Mouse (Mus musculus) hindbrain, embryonic 15.5 days (tissue): ENCODE results near the gene Odf3l2. TPM values are rescaled to one million over a fixed set of nuclear protein-coding genes. Genes with fewer than 3 reads are reported as not detected.

ENCODE experiments used
- ATAC-seq: fragments of 200-750 bp; cut with Nextera tagmentation; 2 replicates; pipeline ENCODE4 v1.8.0; 2017; ENCODE audit warnings: low read depth, moderate number of reproducible peaks, moderate TSS enrichment; ENCODE audit not compliant: low FRiP score
- H3K27ac ChIP-seq: fragments of 300-500 bp; sonication (generic); replicated peaks from 2 replicates; pipeline ENCODE4 v1.5.1; 2015; ENCODE audit warnings: mild to moderate bottlenecking, inconsistent platforms
- H3K27me3 ChIP-seq: fragments of 300-500 bp; sonication (generic); 2 replicates; pipeline ENCODE4 v1.6.1; 2015; ENCODE audit warnings: control low read depth, inconsistent platforms
- H3K36me3 ChIP-seq: fragments of 300-500 bp; sonication (generic); 2 replicates; pipeline ENCODE4 v1.6.1; 2015; ENCODE audit warnings: control low read depth, inconsistent platforms
- H3K4me1 ChIP-seq: fragments of 300-500 bp; sonication (generic); replicated peaks from 2 replicates; pipeline ENCODE4 v1.6.1; 2015; ENCODE audit warnings: control low read depth, inconsistent platforms
- H3K4me2 ChIP-seq: fragments of 300-500 bp; sonication (generic); 2 replicates; pipeline ENCODE4 v1.6.1; 2015; ENCODE audit warnings: moderate library complexity, mild to moderate bottlenecking, inconsistent platforms
- H3K4me3 ChIP-seq: fragments of 300-500 bp; sonication (generic); 2 replicates; pipeline ENCODE4 v1.5.1; 2015; ENCODE audit warnings: mild to moderate bottlenecking, inconsistent platforms
- H3K9ac ChIP-seq: fragments of 300-500 bp; sonication (generic); 2 replicates; pipeline ENCODE4 v1.6.1; 2015; ENCODE audit warnings: inconsistent platforms
- H3K9me3 ChIP-seq: fragments of 300-500 bp; sonication (generic); 2 replicates; pipeline ENCODE4 v1.6.1; 2016; ENCODE audit warnings: control low read depth, inconsistent platforms
- WGBS: fragments of 180-500 bp; shearing (Covaris S2); methylation state at CpG from one replicate; pipeline ENCODE4 v1.1.7; 2015; 5-methylcytosine and 5-hydroxymethylcytosine counted together
- polyA plus RNA-seq: library from polyadenylated mRNA; unstranded; fragments of >200 nt; fragmentation: Nextera tagmentation; extraction: Ambion mirVana; gene quantifications from 2 replicates; pipeline ENCODE4 v1.2.1, GENCODE M21; 2015

Odf3l2 gene
- polyA plus RNA-seq, 1 experiment from 2014 or later = 0.43 TPM

DNA sequence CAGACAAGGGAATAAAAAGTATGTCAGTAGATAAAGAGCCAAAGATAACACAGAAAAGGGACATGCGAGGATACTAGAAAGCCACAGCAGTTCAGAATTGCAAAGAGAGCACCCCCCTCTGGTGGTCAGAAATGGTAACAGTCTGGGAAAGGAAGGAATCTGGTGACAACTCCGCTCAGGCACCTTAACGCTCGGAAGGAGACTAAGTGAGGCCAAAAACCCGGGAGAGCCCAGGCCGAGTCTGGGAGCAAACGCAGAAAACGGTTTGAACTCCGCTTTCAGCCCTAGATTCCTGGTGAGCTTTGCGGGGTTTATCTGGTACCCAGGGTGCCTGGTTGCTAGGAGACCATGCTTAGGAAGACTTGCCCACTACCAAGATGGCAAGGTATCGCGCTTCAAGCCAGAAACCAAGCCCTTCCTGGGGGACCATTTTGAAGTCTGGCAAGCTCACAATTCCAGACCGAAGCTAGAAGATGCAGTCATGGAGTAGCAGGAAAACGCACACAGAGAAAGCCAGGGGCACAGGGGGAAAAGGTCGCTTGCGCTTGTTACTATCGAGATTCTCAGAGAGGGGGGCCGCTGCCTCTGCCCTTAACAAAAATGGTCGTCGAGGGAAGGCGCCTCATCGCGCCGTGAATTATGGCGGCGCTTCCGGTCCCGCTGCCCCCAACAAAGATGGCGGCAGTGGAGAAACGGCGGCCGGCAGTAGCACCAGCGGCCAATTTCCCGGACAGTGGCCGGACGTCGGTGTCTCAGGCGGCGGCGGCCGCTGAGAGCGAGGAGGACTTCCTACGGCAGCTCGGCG lies 23.4 kb upstream of the Odf3l2 start, which contains the start of gene Tpgs1:
Tpgs1 (plus strand) TSS at position 599 of the 805 bp plus-strand sequence.
- no peaks in the 10 kb centered on the region for H3K36me3 ChIP-seq
- H3K9ac ChIP-seq = peak within 1 kb of the TSS; percentile 86
- peak; percentile 86 for ATAC-seq
- peaks cover 27% of the 10 kb centered on the region for H3K4me1 ChIP-seq
- no peaks in the 10 kb centered on the region for H3K27me3 ChIP-seq
- under 1% methylated on average over 44 of the region's 45 CpGs for WGBS
- H3K4me2 ChIP-seq = peak within 1 kb of the TSS; percentile 87
- no peaks in the 10 kb centered on the region for H3K9me3 ChIP-seq
- H3K4me3 ChIP-seq = peak within 1 kb of the TSS; percentile 78
- peak within 1 kb of the TSS; percentile 97 for H3K27ac ChIP-seq

- Histone ChIP-seq H3K4me3 (peak overlapping the region; percentile 78), H3K36me3 (no peaks in the 10 kb centered on the region), H3K4me1 (peaks cover 27% of the 10 kb centered on the region), H3K9me3 (no peaks in the 10 kb centered on the region), H3K9ac (peak overlapping the region; percentile 86), H3K4me2 (peak overlapping the region; percentile 87), H3K27ac (peak overlapping the region; percentile 97), H3K27me3 (no peaks in the 10 kb centered on the region)
- WGBS = 83% methylated on average over 5 of the region's 5 CpGs
- no peak for ATAC-seq
These were observed 22.5 kb upstream of the Odf3l2 start for GRCm38 (mm10) chr10:79668076-79668475.

GRCm38 (mm10) chr10:79666493-79666892 lies 21.0 kb upstream of the Odf3l2 start:
- no peak for ATAC-seq
- H3K27ac ChIP-seq = no peak overlapping the region
- H3K4me1 ChIP-seq = peaks cover 24% of the 10 kb centered on the region
- H3K9ac ChIP-seq = no peak overlapping the region
- no peaks in the 10 kb centered on the region for H3K9me3 ChIP-seq
- WGBS = 70% methylated on average over 9 of the region's 9 CpGs
- no peak overlapping the region for H3K4me2 ChIP-seq
- no peaks in the 10 kb centered on the region for H3K36me3 ChIP-seq
- H3K27me3 ChIP-seq = no peaks in the 10 kb centered on the region
- no peak overlapping the region for H3K4me3 ChIP-seq

GRCm38 (mm10) chr10:79665051-79665450 lies 19.5 kb upstream of the Odf3l2 start:
- H3K27me3 ChIP-seq = no peaks in the 10 kb centered on the region
- no peaks in the 10 kb centered on the region for H3K36me3 ChIP-seq
- peaks cover 10% of the 10 kb centered on the region for H3K4me1 ChIP-seq
- no peak overlapping the region for H3K4me2 ChIP-seq
- H3K27ac ChIP-seq = no peak overlapping the region
- ATAC-seq = no peak
- no peak overlapping the region for H3K9ac ChIP-seq
- H3K4me3 ChIP-seq = no peak overlapping the region
- WGBS = 87% methylated on average over 8 of the region's 8 CpGs
- no peaks in the 10 kb centered on the region for H3K9me3 ChIP-seq

DNA sequence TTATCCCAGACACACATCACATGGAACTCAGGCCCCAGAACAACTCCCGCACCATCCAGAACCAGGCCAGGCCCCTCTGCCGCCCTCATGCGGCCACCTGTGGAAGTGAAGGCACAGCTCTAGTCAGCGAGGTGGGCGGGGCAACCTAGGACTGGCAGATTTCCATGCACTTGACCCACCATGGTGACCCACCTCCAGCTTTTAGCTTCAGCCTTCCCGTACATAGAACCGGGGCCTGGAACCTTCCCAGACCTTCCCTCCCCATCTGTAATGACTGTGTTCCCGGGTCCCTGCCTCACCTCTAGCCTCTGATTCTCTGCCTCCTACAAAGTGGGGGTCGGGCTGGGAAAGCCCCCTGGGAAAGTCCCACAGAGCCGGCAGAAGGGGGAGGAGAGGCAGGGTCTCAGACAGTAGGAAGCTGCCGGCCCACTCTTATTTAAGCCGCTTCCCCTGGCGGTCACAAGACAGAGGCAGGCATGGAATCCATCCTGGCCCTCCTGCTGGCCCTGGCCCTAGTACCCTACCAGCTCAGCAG lies 18.7 kb upstream of the Odf3l2 start, which contains the start of gene Madcam1:
Madcam1 (plus strand) TSS at position 429 of the 535 bp plus-strand sequence.
- Histone ChIP-seq H3K4me1 (peaks cover 9% of the 10 kb centered on the region), H3K9me3 (no peaks in the 10 kb centered on the region), H3K9ac (no peak within 1 kb of the TSS), H3K4me2 (no peak within 1 kb of the TSS), H3K4me3 (no peak within 1 kb of the TSS), H3K27ac (no peak within 1 kb of the TSS), H3K27me3 (no peaks in the 10 kb centered on the region), H3K36me3 (no peaks in the 10 kb centered on the region)
- 11% methylated on average over 13 of the region's 13 CpGs for WGBS
- no peak for ATAC-seq

- H3K27me3 ChIP-seq = no peaks in the 10 kb centered on the region
- no peaks in the 10 kb centered on the region for H3K36me3 ChIP-seq
- no peak overlapping the region for H3K27ac ChIP-seq
- WGBS = 48% methylated on average over 3 of the region's 3 CpGs
- H3K9ac ChIP-seq = no peak overlapping the region
- no peaks in the 10 kb centered on the region for H3K4me1 ChIP-seq
- H3K4me2 ChIP-seq = no peak overlapping the region
- H3K9me3 ChIP-seq = no peaks in the 10 kb centered on the region
- no peak for ATAC-seq
- H3K4me3 ChIP-seq = no peak overlapping the region
These were observed 16.3 kb upstream of the Odf3l2 start for GRCm38 (mm10) chr10:79661861-79662260.

GRCm38 (mm10) chr10:79660298-79660697 lies 14.8 kb upstream of the Odf3l2 start:
- H3K36me3 ChIP-seq = no peaks in the 10 kb centered on the region
- 78% methylated on average over 2 of the region's 2 CpGs for WGBS
- no peak for ATAC-seq

GRCm38 (mm10) chr10:79658829-79659228 lies 13.3 kb upstream of the Odf3l2 start:
- Histone ChIP-seq H3K27me3 (no peaks in the 10 kb centered on the region), H3K4me3 (no peak overlapping the region), H3K27ac (no peak overlapping the region), H3K4me1 (peaks cover 17% of the 10 kb centered on the region), H3K4me2 (no peak overlapping the region), H3K9me3 (no peaks in the 10 kb centered on the region), H3K9ac (no peak overlapping the region), H3K36me3 (no peaks in the 10 kb centered on the region)
- 18% methylated on average over 4 of the region's 4 CpGs for WGBS
- ATAC-seq = no peak

More at GRCm38 (mm10) chr10:79660298-79660697, 14.8 kb upstream of the Odf3l2 start:
- no peak overlapping the region for H3K27ac ChIP-seq
- H3K4me2 ChIP-seq = no peak overlapping the region
- no peaks in the 10 kb centered on the region for H3K27me3 ChIP-seq
- no peak overlapping the region for H3K4me3 ChIP-seq
- peaks cover 4% of the 10 kb centered on the region for H3K4me1 ChIP-seq
- H3K9me3 ChIP-seq = no peaks in the 10 kb centered on the region
- H3K9ac ChIP-seq = no peak overlapping the region

DNA sequence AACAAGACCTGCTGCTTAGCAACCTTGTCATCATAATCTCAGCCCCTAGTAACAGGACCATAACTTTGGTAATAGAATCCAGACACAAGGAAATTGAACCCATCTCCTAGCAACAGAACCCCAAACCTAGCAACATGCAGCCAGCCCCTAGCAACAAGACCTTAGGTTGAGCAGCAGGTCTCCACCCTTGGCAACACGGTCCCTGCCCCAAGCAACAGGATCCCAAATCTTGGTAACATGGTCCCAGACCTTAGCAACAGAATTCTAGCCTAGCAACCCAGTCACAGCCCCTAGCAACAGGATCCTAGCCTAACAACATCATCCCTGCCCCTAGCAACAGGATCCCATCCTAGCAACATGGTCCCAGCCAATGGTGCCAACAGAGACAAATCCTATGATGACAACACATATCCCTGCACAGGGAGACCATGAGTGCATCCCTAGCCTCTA lies 9.4 kb upstream of the Odf3l2 start:
- Histone ChIP-seq H3K36me3 (no peaks in the 10 kb centered on the region), H3K9ac (no peak overlapping the region), H3K4me1 (peaks cover 17% of the 10 kb centered on the region), H3K4me3 (no peak overlapping the region), H3K4me2 (no peak overlapping the region), H3K9me3 (no peaks in the 10 kb centered on the region), H3K27ac (peak overlapping the region; percentile 73), H3K27me3 (0 out of 2 replicates have a peak, but pooled peaks cover 4% of the 10 kb centered on the region)
- 4% methylated on average over 1 of the region's 1 CpGs for WGBS
- peak; percentile 87 for ATAC-seq

DNA sequence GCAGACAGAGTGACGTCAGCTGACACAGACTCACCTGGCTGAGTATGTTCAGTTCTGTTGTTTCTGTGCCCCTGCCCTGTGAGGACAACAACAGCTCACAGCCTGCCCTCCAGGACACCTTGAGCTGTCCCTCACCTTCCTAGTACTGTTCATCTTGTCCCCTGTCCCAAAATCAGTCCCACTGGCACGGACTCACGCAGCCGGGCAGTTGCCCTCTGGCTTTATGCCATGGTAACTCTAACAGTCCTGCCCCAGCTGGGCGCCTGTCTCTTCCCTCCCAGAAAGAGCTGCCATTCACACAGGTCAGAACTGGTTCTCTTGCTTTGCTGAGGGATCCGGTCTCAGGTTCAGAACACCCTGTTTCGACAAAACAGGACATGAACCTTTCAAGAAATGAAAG lies 7.3 kb upstream of the Odf3l2 start:
- Histone ChIP-seq H3K4me2 (no peak overlapping the region), H3K9me3 (no peaks in the 10 kb centered on the region), H3K4me1 (peaks cover 17% of the 10 kb centered on the region), H3K36me3 (no peaks in the 10 kb centered on the region), H3K4me3 (no peak overlapping the region), H3K9ac (no peak overlapping the region), H3K27me3 (0 out of 2 replicates have a peak, but pooled peaks cover 5% of the 10 kb centered on the region), H3K27ac (no peak overlapping the region)
- ATAC-seq = no peak
- WGBS = 75% methylated on average over 7 of the region's 7 CpGs

GRCm38 (mm10) chr10:79649070-79649751 lies 3.7 kb upstream of the Odf3l2 start:
- H3K9ac ChIP-seq = no peak overlapping the region
- 0 out of 2 replicates have a peak, but pooled peaks cover 5% of the 10 kb centered on the region for H3K27me3 ChIP-seq
- WGBS = 31% methylated on average over 7 of the region's 7 CpGs
- ATAC-seq = peak; percentile 65; the same call in 1 of the 2 replicates
- H3K27ac ChIP-seq = no peak overlapping the region
- no peaks in the 10 kb centered on the region for H3K36me3 ChIP-seq
- H3K4me1 ChIP-seq = peaks cover 2% of the 10 kb centered on the region
- H3K9me3 ChIP-seq = no peaks in the 10 kb centered on the region
- no peak overlapping the region for H3K4me3 ChIP-seq
- H3K4me2 ChIP-seq = no peak overlapping the region
